Mouse (Mus musculus): Measurements from ENCODE around the gene Meiob. TPM values are rescaled to one million over a fixed set of nuclear protein-coding genes. Genes with fewer than 3 reads are reported as not detected.

Gene Meiob
- polyA plus RNA-seq (2012; rRNA removed), result not detected in 2 replicates

DNA sequence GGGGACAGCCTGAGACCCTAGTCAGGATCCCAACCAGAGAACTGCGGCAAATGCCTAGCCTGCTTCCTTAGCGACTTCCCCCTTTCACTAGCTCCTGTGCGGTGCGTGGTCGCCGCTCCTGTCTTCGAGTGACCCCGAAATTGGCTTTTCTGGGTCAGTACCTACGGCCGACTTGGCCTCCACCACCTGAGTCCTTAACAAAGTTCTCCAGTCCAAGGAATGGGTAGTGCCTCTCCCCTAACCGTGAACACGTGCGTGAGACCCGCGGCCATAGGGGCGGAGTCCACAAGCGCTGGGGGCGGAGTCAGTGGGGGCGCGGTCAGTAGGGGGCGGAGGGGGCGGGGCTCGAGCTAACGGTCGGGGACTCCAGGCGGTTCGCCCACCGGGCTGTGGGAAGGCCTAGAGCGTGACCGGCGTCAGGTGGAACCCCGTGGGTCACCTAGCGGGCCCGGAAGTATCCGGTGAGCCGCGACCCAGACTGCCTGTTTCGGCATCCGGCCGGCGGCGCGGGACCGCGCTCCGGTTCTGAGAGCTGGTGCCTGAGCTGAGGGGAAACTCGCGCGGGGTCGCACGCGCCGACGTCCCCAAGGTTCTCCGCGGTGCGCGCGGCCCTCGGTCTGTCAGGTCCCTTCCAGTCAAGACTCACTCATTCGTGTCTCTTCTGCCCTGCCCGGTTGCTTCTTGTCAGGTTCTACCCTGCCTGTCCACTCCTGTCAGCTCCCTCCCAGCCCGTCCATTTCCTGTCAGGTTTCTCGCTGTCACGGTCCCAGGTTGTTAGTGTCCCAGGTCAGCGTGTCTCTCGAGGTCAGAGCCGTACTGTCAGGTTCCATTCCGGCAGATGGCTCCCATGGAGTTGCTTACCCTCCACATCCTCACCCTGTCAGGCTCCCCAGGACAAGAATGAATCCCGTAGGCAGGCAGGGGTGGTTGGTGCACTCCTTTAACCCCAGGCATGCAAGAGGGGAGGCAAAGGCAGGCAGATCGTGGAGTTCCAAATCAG, at the start of gene Meiob:
Meiob (plus strand) TSS at position 338 of the 1,000 bp plus-strand sequence.

GRCm38 (mm10) chr17:24839842-24840241, 35.8 kb downstream of the Meiob start, which contains the start of gene Hagh:
TSS of gene Hagh (plus strand) at chr17:24840143.

GRCm38 (mm10) chr17:24850065-24850772, 46.1 kb downstream of the Meiob start, which contains the start of gene Fahd1:
TSS of gene Fahd1 (minus strand) at chr17:24850364.

DNA sequence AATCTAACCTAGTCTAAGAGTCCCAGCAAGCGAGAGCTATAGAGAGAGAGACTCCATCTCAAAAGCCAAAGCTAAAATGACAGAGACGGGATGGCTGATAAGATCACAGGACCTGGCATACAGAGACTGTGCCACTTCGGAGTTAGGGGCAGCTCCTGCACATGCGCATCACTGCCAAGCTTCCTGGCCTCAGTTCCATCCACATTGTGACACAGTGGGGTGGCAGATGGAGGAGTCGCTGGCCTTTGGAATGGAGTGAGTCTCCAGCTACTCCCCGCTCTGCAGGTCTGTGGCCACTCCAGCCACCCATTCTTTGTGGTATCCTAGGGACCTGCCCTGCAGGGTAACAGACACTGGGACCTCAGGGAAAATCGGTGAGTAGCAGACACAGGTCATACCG, 61.7 kb downstream of the Meiob start, which contains the start of gene Igfals:
Igfals (plus strand) TSS at position 222 of the 400 bp plus-strand sequence.

GRCm38 (mm10) chr17:24886134-24886931, 82.2 kb downstream of the Meiob start, which contains the start of the genes Nubp2 and Spsb3:
TSS of gene Nubp2 (minus strand) at chr17:24886349.
TSS of gene Spsb3 (plus strand) at chr17:24886643.

Other genes with a start within 250 kb of the Meiob start
- gene Tsc2, start 171.7 kb upstream of the Meiob start, polyA plus RNA-seq (2012; rRNA removed), result 175 and 176 TPM in 2 replicates
- 16.0 and 16.5 TPM in 2 replicates for gene Nthl1, start 171.6 kb upstream of the Meiob start, polyA plus RNA-seq (2012; rRNA removed)
- gene Slc9a3r2, start 154.0 kb upstream of the Meiob start, polyA plus RNA-seq (2012; rRNA removed), result 27.3 and 36.1 TPM in 2 replicates
- gene Npw, start 145.8 kb upstream of the Meiob start, polyA plus RNA-seq (2012; rRNA removed), result 0.16 and 0.29 TPM in 2 replicates
- 85.5 and 87.5 TPM in 2 replicates for gene Zfp598, start 134.6 kb upstream of the Meiob start, polyA plus RNA-seq (2012; rRNA removed)
- gene Syngr3, start 114.3 kb upstream of the Meiob start, polyA plus RNA-seq (2012; rRNA removed), result 58.6 and 60.6 TPM in 2 replicates
- 31.7 and 33.2 TPM in 2 replicates for gene Gfer, start 108.1 kb upstream of the Meiob start, polyA plus RNA-seq (2012; rRNA removed)
- 9.5 and 9.7 TPM in 2 replicates for gene Noxo1, start 108.1 kb upstream of the Meiob start, polyA plus RNA-seq (2012; rRNA removed)
- 71.6 and 77.7 TPM in 2 replicates for gene Tbl3, start 96.6 kb upstream of the Meiob start, polyA plus RNA-seq (2012; rRNA removed)
- gene Rnf151, start 86.2 kb upstream of the Meiob start, polyA plus RNA-seq (2012; rRNA removed), result 0.36 TPM in 2 replicates
- 1,943 and 2,057 TPM in 2 replicates for gene Rps2, start 86.2 kb upstream of the Meiob start, polyA plus RNA-seq (2012; rRNA removed)
- 219 and 243 TPM in 2 replicates for gene Ndufb10, start 79.8 kb upstream of the Meiob start, polyA plus RNA-seq (2012; rRNA removed)
- 0.08 and 0.10 TPM in 2 replicates for gene Rpl3l, start 76.5 kb upstream of the Meiob start, polyA plus RNA-seq (2012; rRNA removed)
- gene Msrb1, start 67.6 kb upstream of the Meiob start, polyA plus RNA-seq (2012; rRNA removed), result 36.8 and 38.8 TPM in 2 replicates
- 0.28 and 1.5 TPM in 2 replicates for gene Hs3st6, start 51.3 kb upstream of the Meiob start, polyA plus RNA-seq (2012; rRNA removed)
- 34.3 and 35.3 TPM in 2 replicates for gene Hagh, start 35.9 kb downstream of the Meiob start, polyA plus RNA-seq (2012; rRNA removed)
- 16.0 and 16.6 TPM in 2 replicates for gene Fahd1, start 46.1 kb downstream of the Meiob start, polyA plus RNA-seq (2012; rRNA removed)
- gene Igfals, start 61.7 kb downstream of the Meiob start, polyA plus RNA-seq (2012; rRNA removed), result 0.05 and 0.13 TPM in 2 replicates
- 32.7 and 32.9 TPM in 2 replicates for gene Nubp2, start 82.1 kb downstream of the Meiob start, polyA plus RNA-seq (2012; rRNA removed)
- 79.6 and 81.9 TPM in 2 replicates for gene Spsb3, start 82.4 kb downstream of the Meiob start, polyA plus RNA-seq (2012; rRNA removed)
- 39.1 and 48.1 TPM in 2 replicates for gene Eme2, start 90.8 kb downstream of the Meiob start, polyA plus RNA-seq (2012; rRNA removed)
- gene Mrps34, start 90.8 kb downstream of the Meiob start, polyA plus RNA-seq (2012; rRNA removed), result 107 and 108 TPM in 2 replicates
- 77.0 and 84.1 TPM in 2 replicates for gene Nme3, start 92.2 kb downstream of the Meiob start, polyA plus RNA-seq (2012; rRNA removed)
- gene Mapk8ip3, start 132.7 kb downstream of the Meiob start, polyA plus RNA-seq (2012; rRNA removed), result 193 and 206 TPM in 2 replicates
- gene Jpt2, start 156.4 kb downstream of the Meiob start, polyA plus RNA-seq (2012; rRNA removed), result 72.1 and 74.9 TPM in 2 replicates
- 31.5 and 32.5 TPM in 2 replicates for gene Cramp1l, start 211.5 kb downstream of the Meiob start, polyA plus RNA-seq (2012; rRNA removed)
- gene Ift140, start 211.8 kb downstream of the Meiob start, polyA plus RNA-seq (2012; rRNA removed), result 21.0 and 22.9 TPM in 2 replicates